Mouse (Mus musculus) cerebellum, adult 2 months (tissue): Measurements from ENCODE around the gene Ethe1.

Experiments
- CTCF ChIP-seq: fragments of 200-500 bp; IDR thresholded peaks from 2 replicates; pipeline ENCODE4 v1.5.1; 2011; ENCODE audit warnings: low read depth, mild to moderate bottlenecking, control low read depth, low read length, moderate library complexity, borderline replicate concordance; ENCODE audit not compliant: insufficient read depth
- POLR2A ChIP-seq: fragments of 200-500 bp; IDR thresholded peaks from 2 replicates; pipeline ENCODE4 v1.6.1; 2011; ENCODE audit warnings: low read length, control low read depth, borderline replicate concordance; ENCODE audit not compliant: insufficient read depth

DNA sequence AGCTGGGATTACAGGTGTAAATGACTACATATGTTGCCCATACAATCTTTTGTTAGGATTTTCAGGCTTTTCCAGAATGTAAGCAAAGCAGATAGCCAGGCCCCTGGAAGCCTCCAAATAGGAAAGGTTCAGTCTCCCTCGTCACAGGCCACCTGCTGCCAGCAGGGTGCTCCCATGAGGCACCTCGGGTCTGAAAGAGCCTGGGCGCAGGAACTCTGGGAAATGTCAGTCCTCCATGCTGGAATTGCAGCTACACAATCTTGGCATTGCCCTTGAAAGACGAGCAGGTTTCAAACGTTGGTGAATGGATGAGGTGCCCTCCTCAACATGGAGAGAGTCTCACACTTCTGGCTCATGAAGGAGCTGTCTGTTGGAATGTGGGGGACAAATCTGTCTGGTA is 49.2 kb upstream of the Ethe1 start:
- TF ChIP-seq CTCF, result no peak
- TF ChIP-seq POLR2A, result no peak
